Mouse (Mus musculus) liver, adult (tissue): ENCODE results near the gene Tefm.

ENCODE experiments used
- GATA4 ChIP-seq: IDR thresholded peaks from 2 replicates; pipeline ENCODE4 v1.6.1; 2014; ENCODE audit warnings: mild to moderate bottlenecking, low read length; ENCODE audit not compliant: insufficient replicate concordance

The Tefm gene

DNA sequence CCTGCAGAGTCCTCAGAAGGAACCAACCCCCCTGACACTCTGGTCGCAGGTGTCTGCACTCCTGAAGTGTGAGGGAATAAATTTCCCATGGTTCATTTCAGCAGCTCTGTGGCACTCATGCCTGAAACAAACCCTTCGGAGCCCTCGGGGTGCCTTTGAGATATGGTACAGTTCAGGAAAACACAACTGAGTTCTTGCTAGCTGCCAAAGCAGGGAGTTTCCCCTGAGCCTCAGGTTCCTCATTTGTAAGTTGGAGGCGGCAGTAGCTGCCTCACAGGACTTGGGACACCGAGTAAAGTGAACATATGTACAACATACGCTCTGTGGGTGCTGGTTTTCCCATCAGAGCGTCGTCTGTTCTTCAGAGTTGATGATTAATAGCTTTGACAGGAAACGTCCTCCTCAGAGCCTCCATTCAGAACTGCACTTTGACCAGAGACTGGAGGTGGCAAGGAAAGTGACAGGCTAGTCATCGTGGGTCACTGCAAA, 3.9 kb upstream of the Tefm start:
- TF ChIP-seq GATA4: no peak

DNA sequence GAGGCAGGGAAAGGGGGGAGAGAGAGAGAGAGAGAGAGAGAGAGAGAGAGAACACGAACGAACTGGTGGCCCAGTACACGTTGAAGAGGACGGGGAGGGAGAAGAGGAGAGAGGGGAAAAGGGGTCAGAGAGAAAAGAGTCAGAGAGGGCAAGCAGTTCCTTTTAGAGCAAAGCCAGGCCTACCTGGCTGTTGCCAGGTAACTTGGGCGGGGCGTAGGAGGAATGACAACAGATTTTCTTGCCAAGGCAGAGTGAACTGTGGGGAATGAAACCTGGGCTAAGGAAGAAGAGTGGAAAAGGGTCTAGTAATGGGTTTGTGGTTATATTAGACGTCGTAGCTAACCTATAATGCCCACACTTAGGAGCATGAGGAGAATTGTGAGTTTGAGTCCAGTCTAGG, 897 bp upstream of the Tefm start:
- no peak for TF ChIP-seq GATA4

DNA sequence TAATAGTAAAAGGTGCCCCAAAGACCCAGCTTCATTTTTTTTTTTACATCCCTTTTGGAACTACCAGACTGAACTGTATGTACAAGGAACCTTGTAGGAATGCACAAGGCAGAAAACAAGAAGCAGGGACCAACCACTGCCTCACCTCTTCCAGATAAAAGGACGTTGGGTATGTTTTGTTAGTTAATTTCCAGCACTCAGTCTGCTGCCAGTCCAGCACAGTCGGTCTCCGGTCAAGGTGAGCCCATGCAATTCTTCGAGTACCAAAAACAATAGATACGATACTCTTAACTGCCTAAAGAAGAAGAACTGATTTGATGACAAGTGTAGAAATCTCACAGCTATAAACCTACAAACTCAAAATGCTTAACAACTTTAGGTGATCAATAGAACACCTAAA, 4.2 kb downstream of the Tefm start:
- TF ChIP-seq GATA4: no peak

DNA sequence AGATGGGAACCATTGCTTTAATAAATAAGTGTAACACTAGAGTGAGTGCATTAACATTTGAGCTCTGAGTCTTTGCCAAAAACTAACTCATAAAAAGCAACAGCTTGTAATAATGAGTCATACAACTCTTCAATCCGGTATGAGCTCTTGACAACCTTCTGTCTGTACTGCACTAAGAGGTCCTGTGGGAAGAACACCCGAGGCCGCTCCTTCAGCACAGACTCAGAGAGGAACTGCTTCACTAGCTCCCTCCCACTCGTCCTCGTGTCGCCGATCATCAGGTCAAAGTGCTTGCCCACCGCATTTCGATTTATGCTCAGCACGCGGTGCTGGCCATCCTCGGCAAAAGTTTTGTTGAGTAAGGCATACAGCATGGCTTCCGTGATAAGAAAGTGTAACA, 5.2 kb downstream of the Tefm start:
- TF ChIP-seq GATA4: no peak

DNA sequence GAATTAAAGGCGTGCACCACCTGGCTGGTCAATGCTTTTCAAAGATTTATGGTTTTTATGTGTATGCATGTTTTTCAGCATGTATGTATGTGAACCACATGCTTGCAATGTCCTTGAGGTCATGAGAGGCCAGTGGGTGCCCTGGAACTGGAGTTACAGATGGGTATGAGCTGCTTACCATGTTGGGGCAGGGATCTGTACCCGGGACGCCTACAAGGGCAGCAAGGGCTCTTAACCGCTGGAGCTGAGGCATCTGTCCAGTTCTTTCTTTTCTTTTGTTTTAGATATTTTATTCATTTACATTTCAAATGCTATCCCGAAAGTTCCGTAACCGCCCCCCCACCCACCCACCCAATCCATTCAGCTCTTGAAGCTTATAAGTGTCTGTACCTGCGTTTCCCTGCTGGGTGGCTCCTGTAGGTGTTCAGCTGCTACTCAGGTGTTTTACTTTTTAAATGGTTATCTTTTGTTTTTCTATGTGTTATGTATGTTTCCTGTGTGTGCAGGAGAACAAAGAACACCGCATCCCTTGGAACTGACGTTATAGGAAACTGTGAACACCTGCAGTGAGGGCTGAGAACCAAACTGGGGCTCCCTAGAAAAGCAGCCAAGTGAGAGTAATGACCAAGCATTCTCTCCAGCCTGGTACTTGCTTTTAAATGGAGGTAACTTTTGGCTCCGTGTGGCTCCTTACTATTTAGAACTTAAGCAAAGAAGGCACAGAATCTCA, 5.9 kb downstream of the Tefm start:
- TF ChIP-seq GATA4: no peak

DNA sequence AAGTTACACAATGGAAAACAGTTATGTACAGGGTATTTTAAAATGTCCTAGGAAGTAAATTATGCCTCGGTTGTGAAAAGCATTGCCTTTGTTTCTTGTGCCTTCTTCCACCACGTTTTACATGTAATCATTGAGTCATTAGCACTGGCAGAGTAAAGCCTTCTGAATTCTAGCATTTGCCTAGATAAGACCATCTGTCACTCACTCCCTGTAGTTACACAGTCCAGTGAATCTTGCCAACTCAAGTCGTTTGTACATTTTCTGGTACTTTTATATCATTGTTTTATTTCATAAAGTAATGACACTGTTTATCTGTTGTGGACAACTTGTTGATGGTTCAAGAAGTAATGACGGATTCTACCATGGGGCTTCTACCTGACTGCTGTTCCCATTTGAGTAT, 7.2 kb downstream of the Tefm start:
- TF ChIP-seq GATA4: no peak

DNA sequence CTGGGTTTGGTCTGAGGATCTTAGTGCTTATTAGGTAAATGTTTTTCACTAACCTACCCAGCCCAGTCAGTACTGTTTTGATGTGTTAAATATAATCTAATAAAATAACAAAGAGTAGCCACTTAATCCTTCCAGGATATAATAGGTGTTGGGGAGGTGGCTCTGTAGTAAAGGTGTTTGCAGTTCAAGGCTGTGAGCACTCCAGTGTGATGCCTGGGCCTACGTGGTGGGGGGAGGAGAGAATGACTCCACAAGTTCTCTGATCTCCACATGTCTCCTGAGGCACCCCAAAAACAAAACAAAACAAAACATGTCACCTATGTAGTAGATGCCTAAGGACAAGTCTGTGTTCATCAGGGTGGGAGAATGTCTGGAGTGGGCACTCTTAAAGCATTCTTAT, 9.9 kb downstream of the Tefm start:
- TF ChIP-seq GATA4: no peak

DNA sequence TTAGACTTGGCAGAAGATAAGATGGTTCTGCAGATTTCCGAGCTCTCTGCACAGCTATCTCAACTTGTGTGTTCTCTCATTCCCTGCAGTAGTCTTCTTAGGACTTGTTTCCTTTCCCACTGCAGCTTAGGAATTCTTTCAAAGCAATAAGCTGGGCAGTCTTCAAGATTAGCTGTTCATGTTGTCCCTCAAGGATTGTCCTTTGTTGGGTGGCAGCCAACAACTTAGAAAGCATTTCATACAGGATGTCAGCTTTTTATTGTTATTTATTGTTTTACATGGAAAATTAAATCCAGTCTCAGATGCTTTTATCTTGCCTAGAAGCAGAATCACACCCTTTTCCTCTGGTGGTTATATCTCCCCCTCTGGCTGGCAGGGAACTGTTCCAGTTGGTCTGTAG, 25.6 kb downstream of the Tefm start:
- peak; percentile 52; the same call in 1 of the 2 replicates for TF ChIP-seq GATA4

DNA sequence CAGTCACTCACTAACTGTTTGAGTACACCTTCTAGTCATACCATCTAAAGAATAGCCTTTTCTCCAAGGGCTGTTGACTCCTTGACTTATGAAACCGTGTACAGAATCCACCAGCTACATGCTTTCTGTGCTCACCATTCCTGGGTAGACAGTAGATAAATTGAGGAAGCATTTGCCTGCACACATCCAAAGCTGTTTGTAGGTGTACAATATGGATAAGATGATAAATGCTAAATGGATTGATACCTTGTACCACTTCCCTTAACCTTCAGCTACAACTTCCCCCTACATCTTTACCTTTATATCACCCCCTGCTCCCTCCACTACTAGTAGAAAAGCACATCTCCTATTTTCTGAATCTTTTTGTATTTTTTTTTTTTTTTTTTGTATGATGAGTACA, 37.6 kb downstream of the Tefm start:
- no peak for TF ChIP-seq GATA4

DNA sequence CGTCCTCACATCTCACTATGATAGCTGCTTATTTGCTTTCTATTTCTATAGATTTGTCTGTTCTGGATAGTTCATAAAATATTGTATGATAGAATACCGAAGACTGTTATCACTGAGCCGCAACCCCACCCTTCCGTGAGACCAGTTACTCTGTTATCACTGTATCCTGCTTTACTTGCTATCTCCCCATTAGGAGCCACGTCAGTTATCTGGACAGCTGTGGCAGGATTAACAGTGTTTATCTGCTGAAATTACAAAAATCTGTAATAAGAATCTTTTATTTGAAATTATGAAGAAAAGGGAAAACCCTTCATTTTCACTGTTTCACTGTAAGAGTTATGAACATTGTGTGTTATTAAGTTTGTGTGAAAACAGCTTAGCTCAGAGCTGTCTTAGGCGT, 40.7 kb downstream of the Tefm start:
- peak; percentile 7; the same call in 1 of the 2 replicates for TF ChIP-seq GATA4

DNA sequence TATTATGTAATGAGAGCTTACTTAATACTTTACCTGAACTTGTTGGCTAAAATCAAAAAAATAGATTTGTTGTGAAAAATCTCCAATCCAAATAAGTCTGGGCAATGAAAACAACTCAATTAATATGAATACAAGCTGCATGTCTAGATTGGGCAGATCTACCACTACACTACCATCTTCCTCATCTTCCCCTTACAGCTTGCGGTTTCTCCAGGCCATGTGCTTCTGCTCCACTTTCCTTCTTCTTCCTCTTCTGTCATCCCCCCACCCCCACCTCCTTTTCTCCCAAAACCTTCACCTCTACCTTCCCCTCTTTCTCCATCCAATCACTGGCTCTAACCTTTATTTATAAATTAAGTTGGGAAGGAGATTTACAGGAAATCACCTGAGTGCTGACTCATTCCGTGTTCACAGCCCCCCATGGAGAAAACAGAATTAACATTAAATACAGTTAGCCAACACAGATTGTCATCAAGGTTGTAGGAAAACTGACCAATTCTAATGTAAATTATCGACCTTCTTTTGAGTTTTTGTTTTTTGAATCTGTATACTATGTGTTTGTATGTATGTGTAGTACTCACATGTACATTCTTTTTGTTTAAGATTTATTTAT, 43.4 kb downstream of the Tefm start:
- no peak for TF ChIP-seq GATA4

DNA sequence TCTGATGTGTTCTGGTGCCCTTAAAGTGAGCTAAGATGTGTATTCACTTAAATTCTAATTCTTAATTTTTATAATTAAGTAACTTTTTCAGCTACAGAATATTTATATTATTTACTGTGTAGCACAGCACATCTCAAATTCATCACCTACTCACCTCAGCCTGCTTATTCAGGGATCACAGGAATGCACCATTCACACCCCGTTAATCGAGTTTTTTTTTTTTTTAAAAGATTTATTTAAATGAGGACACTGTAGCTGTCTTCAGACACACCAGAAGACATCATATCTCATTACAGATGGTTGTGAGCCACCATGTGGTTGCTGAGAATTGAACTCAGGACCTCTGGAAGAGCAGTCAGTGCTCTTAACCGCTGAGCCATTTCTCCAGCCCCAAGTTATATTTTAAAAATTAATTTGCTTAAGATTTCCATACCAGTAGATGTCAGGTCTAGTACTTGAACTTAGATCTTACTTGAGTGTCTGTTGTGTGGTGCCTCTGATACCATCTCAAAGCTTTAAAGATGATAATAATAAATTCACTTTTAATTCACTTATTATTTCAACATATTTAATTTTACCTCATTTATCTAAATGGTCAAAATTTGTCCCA, 51.3 kb downstream of the Tefm start:
- no peak for TF ChIP-seq GATA4

DNA sequence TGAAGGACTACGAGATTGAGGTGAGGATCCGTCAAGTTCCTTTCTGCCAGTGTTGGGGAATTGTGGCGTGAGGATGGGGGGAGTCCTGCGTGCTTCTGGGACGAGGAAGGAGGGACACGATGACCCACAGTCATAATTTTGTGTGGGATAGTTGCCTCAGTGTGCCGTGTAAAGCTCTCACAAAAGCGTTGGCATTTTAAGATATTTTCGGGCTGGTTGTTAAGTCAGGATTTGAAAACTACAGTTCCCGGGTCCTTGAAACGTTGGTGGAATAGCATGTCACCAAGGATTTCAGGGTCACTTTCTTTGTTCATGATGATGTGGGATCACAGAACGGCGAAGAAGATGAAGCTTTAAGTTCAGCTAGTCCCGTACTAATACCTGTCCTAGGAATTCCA, 52.2 kb downstream of the Tefm start:
- TF ChIP-seq GATA4: no peak

DNA sequence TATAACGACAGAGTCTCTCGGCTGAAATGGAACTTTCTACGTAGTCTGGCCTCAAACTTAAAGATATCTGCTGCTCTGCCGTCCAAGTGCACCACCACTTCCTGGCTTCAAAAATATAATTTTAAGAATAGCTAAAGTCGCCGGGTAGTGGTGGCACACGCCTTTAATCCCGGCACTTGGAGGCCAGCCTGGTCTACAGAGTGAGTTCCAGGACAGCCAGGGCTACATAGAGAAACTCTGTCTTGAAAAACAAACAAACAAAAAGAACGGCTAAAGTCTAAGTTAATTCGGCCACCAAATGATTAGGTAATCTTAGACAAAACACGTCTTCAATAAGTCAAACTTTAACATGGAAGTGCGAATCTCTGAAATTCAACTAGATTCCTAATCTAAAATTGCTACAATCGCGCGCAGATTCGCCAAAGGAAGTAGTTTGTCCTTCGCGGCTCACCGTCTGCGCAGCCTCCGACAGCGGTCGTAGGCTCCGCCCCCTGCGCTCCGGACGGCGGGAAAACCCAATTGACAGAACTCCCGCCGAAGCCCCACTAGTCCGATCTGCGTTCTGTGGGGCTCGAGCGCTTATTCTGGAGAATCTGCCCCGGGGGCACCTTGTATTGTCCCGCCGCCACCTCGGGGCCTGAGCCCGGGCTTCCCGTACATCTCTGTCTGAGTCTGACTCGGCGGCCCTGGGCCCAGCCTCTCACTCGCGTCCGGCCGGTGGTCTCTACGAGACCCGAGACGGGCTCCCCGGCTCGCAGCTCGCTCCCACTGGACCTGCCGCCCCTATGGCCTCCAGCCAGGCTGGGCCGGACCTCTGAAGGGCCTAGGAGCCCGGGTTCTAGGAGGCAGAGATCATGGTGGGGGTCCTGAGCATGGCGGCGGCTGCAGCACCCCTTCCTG, 52.8 kb downstream of the Tefm start, which contains the start of gene Atad5:
Atad5 (plus strand) TSS at position 484 of the 900 bp plus-strand sequence.
- TF ChIP-seq GATA4: peak; percentile 89; the same call in 1 of the 2 replicates

DNA sequence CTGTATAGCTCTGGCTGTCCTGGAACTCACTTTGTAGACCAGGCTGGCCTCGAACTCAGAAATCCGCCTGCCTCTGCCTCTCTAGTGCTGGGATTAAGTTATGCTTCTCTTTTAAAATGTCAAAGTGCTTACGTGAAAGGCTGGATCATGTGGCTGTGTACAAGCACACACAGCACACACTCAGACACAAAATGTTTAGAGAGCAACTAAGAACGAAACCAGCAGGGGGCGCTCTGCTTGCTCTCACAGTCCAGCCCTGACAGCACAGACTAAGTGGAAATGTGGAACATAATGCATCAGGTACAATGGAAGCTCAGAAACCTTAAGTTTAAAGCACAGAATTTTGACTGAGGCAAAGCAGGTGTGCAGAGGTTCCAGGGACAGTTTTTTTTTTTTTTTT, 55.1 kb downstream of the Tefm start:
- TF ChIP-seq GATA4: no peak
